Mouse (Mus musculus): ENCODE measurements around the gene Irs1.

DNA sequence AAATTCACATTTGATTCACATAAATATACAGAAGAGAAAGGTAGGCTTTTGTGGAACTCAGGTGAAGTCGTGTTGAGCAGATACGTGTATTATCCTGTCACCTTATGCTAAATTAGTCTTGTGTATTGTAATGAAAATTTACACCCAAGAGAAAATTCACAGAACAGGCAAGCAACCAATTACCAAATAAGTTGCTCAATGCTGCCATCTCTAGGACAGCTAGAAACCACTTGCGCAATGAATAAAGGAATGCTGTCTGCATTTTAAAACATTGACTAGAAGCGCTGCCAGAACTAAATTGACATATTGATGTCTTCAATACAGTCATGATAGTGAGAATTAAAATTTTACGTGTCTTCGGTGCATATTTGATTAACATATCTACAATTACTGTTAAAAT, 2.9 kb upstream of the Irs1 start:
- TF ChIP-seq CTCF (IDR thresholded peaks at IDR 0.05; ENCODE audit: extremely low read depth, insufficient read length, insufficient replicate concordance, low read depth, low read length) (no peak), POLR2A (IDR thresholded peaks at IDR 0.05; ENCODE audit: low read depth, low read length) (no peak)
